Mouse (Mus musculus) olfactory bulb, adult 2 months (tissue): ENCODE data around the gene Abl2. TPM values are rescaled to one million over a fixed set of nuclear protein-coding genes. Genes with fewer than 3 reads are reported as not detected.
A peak's percentile ranks its signal among the peaks of the same experiment; 100 is the strongest.

Experiments
- H3K27ac ChIP-seq: fragments of 200-500 bp; 2 replicates; pipeline ENCODE4 v1.5.1; 2012; ENCODE audit warnings: low read depth, low read length; ENCODE audit not compliant: insufficient read depth
- H3K4me1 ChIP-seq: fragments of 200-500 bp; 2 replicates; pipeline ENCODE4 v1.6.1; 2012; ENCODE audit warnings: low read length; ENCODE audit not compliant: control insufficient read depth, insufficient read depth
- H3K4me3 ChIP-seq: fragments of 200-500 bp; 2 replicates; pipeline ENCODE4 v1.5.1; 2012; ENCODE audit warnings: mild to moderate bottlenecking, low read depth, low read length, moderate library complexity; ENCODE audit not compliant: insufficient read depth
- CTCF ChIP-seq: fragments of 200-500 bp; IDR thresholded peaks from 2 replicates; pipeline ENCODE4 v1.5.1; 2012; ENCODE audit warnings: low read depth, mild to moderate bottlenecking, low read length, moderate library complexity; ENCODE audit not compliant: insufficient read depth
- POLR2A ChIP-seq: fragments of 200-500 bp; IDR thresholded peaks from 2 replicates; pipeline ENCODE4 v1.6.1; 2012; ENCODE audit warnings: mild to moderate bottlenecking, low read depth, low read length, moderate library complexity; ENCODE audit not compliant: insufficient read depth
- WGBS: fragments of 180-500 bp; shearing (Covaris S2); methylation state at CpG from one replicate; pipeline ENCODE4 v1.1.7; 2018; 5-methylcytosine and 5-hydroxymethylcytosine counted together
- polyA plus RNA-seq: library from polyadenylated mRNA; stranded (reverse); fragments of >200 nt; gene quantifications from 2 replicates; pipeline ENCODE4 v1.2.4, GENCODE M21; 2012; ENCODE audit warnings: low replicate concordance; ENCODE audit not compliant: missing spikeins, insufficient read depth, insufficient read length

Gene Abl2
- polyA plus RNA-seq, 1 experiment = not detected

- peaks cover 13% of the 10 kb centered on the region for H3K4me1 ChIP-seq
- WGBS = 73% methylated on average over 12 of the region's 12 CpGs
Measured at GRCm38 (mm10) chr1:156605094-156605866, 46.7 kb downstream of the Abl2 start.

GRCm38 (mm10) chr1:156605940-156606339, 47.4 kb downstream of the Abl2 start:
- Histone ChIP-seq H3K4me3 (no peak overlapping the region), H3K27ac (no peak overlapping the region), H3K4me1 (peaks cover 13% of the 10 kb centered on the region)
- TF ChIP-seq POLR2A (no peak), CTCF (no peak)
- WGBS = 48% methylated on average over 2 of the region's 2 CpGs

More at GRCm38 (mm10) chr1:156605094-156605866, 46.7 kb downstream of the Abl2 start:
- Histone ChIP-seq H3K27ac (peak overlapping the region; percentile 8; the same call in 1 of the 2 replicates), H3K4me3 (no peak overlapping the region)
- TF ChIP-seq POLR2A = no peak
- no peak for TF ChIP-seq CTCF

DNA sequence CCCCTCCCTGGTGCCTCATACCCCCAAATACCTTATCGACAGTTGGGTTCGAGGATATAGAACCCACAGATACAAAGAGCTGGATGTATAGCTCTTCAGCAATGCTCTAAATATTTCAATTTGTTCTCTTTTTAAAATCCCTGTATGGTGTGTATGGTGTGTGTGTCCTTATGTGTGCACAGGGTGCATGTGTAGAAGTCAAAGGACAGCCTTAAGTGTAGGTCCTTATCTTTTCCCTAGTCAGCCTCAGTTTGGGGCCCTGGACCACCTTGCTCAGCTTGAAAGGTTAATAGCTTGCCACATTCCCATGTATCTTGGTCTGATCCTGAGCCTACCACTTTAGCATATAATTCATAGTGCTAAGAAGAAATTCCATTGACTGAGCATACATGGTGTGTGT, 49.9 kb downstream of the Abl2 start:
- H3K4me3 ChIP-seq = no peak overlapping the region
- peak overlapping the region; percentile 32; the same call in 1 of the 2 replicates for H3K27ac ChIP-seq
- TF ChIP-seq CTCF (no peak), POLR2A (no peak)
- WGBS = 78% methylated on average over 2 of the region's 2 CpGs
- H3K4me1 ChIP-seq = peaks cover 15% of the 10 kb centered on the region

- H3K27ac ChIP-seq = peak overlapping the region; percentile 53
- 86% methylated on average over 1 of the region's 1 CpGs for WGBS
- TF ChIP-seq POLR2A = no peak
Measured at GRCm38 (mm10) chr1:156610257-156610656, 51.7 kb downstream of the Abl2 start.

DNA sequence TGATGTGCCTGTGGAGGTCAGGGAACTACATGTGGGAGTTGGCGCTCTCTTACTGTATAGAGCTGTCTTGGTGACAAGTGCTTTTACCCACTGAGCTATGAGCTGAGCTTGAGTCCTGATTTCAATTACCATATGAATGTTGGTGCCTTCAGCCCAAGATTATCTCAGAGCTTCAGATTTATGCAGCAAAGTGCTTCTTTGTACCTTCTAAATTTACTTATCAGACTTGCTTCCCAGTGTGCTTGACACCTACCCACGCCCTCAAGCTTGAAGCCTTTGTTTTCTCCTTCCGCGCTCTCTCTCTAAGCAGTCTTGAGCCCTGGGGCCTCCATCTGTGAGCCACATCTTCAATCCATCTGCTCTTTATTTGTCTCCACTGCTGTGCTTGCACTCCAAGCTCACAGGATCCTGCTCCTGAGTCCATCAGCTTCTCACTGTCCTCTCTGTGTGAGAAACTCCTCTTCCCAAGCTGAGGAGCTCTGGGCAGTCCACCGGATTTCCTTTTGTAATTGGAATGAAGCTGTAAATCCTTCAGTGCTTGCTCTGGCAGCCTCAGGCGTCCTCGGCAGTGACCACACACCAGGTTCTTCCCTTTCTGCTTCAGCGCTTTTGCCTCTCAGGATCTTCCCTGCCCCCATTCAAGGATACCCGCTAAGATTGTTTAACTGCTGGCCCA, 55.4 kb downstream of the Abl2 start:
- H3K4me1 ChIP-seq = peaks cover 17% of the 10 kb centered on the region
- WGBS = 14% methylated on average over 9 of the region's 9 CpGs
- H3K27ac ChIP-seq = peak overlapping the region; percentile 99
- TF ChIP-seq POLR2A = no peak
- no peak for TF ChIP-seq CTCF
- peak overlapping the region; percentile 19 for H3K4me3 ChIP-seq

More at GRCm38 (mm10) chr1:156610257-156610656, 51.7 kb downstream of the Abl2 start:
- H3K4me3 ChIP-seq = no peak overlapping the region
- H3K4me1 ChIP-seq = peaks cover 13% of the 10 kb centered on the region

GRCm38 (mm10) chr1:156614710-156615109, 56.1 kb downstream of the Abl2 start:
- 71% methylated on average over 1 of the region's 1 CpGs for WGBS
- H3K4me3 ChIP-seq = no peak overlapping the region
- H3K27ac ChIP-seq = 0 out of 2 replicates have a peak overlapping the region, but pooled peaks have one; percentile 95
- TF ChIP-seq POLR2A = no peak
- TF ChIP-seq CTCF = no peak
- H3K4me1 ChIP-seq = peaks cover 18% of the 10 kb centered on the region

DNA sequence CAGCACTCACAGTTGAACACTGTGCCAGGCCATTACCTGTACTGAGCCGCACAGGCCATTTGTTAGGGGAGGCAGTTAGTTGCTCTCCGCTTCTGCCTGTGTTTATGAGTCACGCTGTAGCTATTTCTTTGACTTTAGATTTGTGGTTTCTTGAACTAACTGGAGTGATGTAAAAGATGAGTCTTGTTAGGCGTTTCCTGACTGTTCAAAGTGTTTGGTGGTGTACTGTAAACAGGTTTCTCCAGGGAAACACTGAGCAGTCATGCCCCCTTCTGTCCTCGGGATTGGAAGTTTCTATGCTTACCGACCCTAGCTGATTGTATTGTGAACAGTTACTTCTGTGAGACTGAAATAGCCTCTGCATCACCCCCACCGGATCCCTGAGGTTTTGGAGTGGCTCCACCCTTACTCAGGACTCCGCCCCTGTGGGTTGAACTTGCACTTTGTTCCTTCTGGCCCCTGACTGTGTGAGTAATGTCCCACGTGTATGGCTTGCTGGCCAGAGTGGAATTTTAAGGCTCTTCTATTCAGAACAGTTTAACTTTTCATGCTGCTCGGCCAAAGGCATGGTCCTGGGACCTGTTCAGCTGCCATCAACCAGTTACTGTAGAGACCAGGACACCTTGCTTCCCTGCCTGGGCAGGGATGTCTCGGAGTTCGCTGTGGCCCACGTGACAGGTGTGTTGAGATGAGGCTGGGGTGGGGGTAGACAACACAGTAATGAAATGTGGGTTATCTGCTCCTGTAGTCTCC, 57.0 kb downstream of the Abl2 start:
- WGBS = 17% methylated on average over 13 of the region's 13 CpGs
- H3K4me1 ChIP-seq = peaks cover 23% of the 10 kb centered on the region
- peak overlapping the region; percentile 95 for H3K27ac ChIP-seq
- no peak for TF ChIP-seq CTCF
- peak overlapping the region; percentile 50 for H3K4me3 ChIP-seq

DNA sequence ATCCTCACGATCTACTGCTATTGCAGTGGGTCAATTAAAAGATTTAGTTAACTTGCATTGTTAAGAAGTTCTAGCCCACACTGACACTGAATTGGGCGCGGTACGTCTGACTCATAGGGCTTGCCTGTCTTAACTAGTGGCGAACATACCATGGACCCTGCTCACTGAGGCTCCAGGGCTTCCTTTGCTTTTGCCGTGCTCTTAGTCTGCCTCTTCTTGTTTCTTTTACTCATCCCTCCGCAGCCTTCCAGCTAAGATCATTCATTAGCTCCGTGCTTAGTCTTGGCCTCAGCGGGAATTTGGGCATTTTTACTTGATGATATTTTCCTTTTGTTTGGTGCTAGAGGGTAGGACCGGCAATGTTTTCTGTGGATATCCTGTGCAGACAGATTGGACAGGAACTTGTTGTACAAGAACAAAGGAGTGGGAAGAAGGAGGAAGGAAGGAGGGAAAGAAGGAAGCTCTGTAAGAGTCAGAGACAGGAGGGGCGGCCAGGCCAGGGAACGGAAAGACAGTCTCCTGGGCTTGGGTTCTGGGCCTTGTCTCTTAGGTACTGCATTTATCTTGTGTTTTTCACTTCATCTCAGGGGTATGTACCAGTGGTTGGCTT, 58.5 kb downstream of the Abl2 start:
- peaks cover 27% of the 10 kb centered on the region for H3K4me1 ChIP-seq
- TF ChIP-seq CTCF (no peak), POLR2A (no peak)
- peak overlapping the region; percentile 69 for H3K27ac ChIP-seq
- peak overlapping the region; percentile 36 for H3K4me3 ChIP-seq
- 24% methylated on average over 12 of the region's 12 CpGs for WGBS
